Mouse (Mus musculus): ENCODE results near the gene Rhobtb1.

- TF ChIP-seq POLR2A (IDR thresholded peaks at IDR 0.05; ENCODE audit: insufficient read length, low read depth): no peak
- no peak for TF ChIP-seq E2F4 (IDR thresholded peaks at IDR 0.05; ENCODE audit: insufficient read depth)
- no peak for TF ChIP-seq USF1 (IDR thresholded peaks at IDR 0.05; ENCODE audit: low read depth)
- TF ChIP-seq REST (IDR thresholded peaks at IDR 0.05; ENCODE audit: insufficient read depth, insufficient read length): no peak
- no peak for TF ChIP-seq SRF (IDR thresholded peaks at IDR 0.05; ENCODE audit: control insufficient read depth, insufficient read length, low read depth)
Measured at GRCm38 (mm10) chr10:69225951-69226350, 74.7 kb downstream of the Rhobtb1 start.
